Mouse (Mus musculus) lung, postnatal 14 days (tissue): ENCODE results near the gene Spns2.

Source experiments
- DNase-seq: peaks from one replicate; pipeline ENCODE4 v3.0.0; 2021

Gene Spns2

GRCm38 (mm10) chr11:72497367-72497766 lies 7.7 kb upstream of the Spns2 start:
- DNase-seq: no peak

GRCm38 (mm10) chr11:72496775-72497174 lies 7.1 kb upstream of the Spns2 start:
- no peak for DNase-seq

GRCm38 (mm10) chr11:72496066-72496465 lies 6.4 kb upstream of the Spns2 start:
- no peak for DNase-seq

- DNase-seq: no peak
These were observed 4.6 kb upstream of the Spns2 start for GRCm38 (mm10) chr11:72494046-72494988.

- no peak for DNase-seq
These were observed 1.6 kb upstream of the Spns2 start for GRCm38 (mm10) chr11:72491130-72491960.

GRCm38 (mm10) chr11:72489397-72489796 lies 307 bp downstream of the Spns2 start:
- no peak for DNase-seq

- DNase-seq: no peak
These were observed 892 bp downstream of the Spns2 start for GRCm38 (mm10) chr11:72488753-72489271.

GRCm38 (mm10) chr11:72487739-72488138 lies 2.0 kb downstream of the Spns2 start:
- DNase-seq: no peak

GRCm38 (mm10) chr11:72487171-72487570 lies 2.5 kb downstream of the Spns2 start:
- DNase-seq: no peak

GRCm38 (mm10) chr11:72485960-72486359 lies 3.7 kb downstream of the Spns2 start:
- no peak for DNase-seq

- no peak for DNase-seq
These were observed 4.5 kb downstream of the Spns2 start for GRCm38 (mm10) chr11:72485157-72485556.

GRCm38 (mm10) chr11:72484549-72484948 lies 5.2 kb downstream of the Spns2 start:
- DNase-seq: no peak

- no peak for DNase-seq
These were observed 7.8 kb downstream of the Spns2 start for GRCm38 (mm10) chr11:72481952-72482351.

GRCm38 (mm10) chr11:72481313-72481712 lies 8.4 kb downstream of the Spns2 start:
- no peak for DNase-seq

GRCm38 (mm10) chr11:72479499-72479898 lies 10.2 kb downstream of the Spns2 start:
- no peak for DNase-seq

- DNase-seq: no peak
These were observed 11.5 kb downstream of the Spns2 start for GRCm38 (mm10) chr11:72478228-72478627.

GRCm38 (mm10) chr11:72477653-72478052 lies 12.1 kb downstream of the Spns2 start:
- DNase-seq: no peak

- DNase-seq: no peak
These were observed 12.5 kb downstream of the Spns2 start for GRCm38 (mm10) chr11:72477182-72477581.

- no peak for DNase-seq
These were observed 13.6 kb downstream of the Spns2 start for GRCm38 (mm10) chr11:72476074-72476625.

- no peak for DNase-seq
These were observed 14.3 kb downstream of the Spns2 start for GRCm38 (mm10) chr11:72475408-72475807.

GRCm38 (mm10) chr11:72474926-72475325 lies 14.8 kb downstream of the Spns2 start:
- no peak for DNase-seq

- DNase-seq: no peak
These were observed 16.2 kb downstream of the Spns2 start for GRCm38 (mm10) chr11:72473540-72473939.

- no peak for DNase-seq
These were observed 18.3 kb downstream of the Spns2 start for GRCm38 (mm10) chr11:72471381-72471780.
